Mouse (Mus musculus): Measurements from ENCODE around the gene Art2b.
"Not testable (repeated sequence)": the region's sequence is repeated elsewhere in the genome, so short reads cannot be mapped to it uniquely, and the experiment has no call there.

Gene Art2b

GRCm38 (mm10) chr7:101585408-101585807 is at the start of gene Art2b:
TSS of gene Art2b (minus strand) at chr7:101585600.
- in situ Hi-C loops (cut with MboI, MseI) = no loop called here

- in situ Hi-C loops (cut with MboI, MseI) = no loop called here
Observed at GRCm38 (mm10) chr7:101634513-101634912, 49.1 kb upstream of the Art2b start.

- in situ Hi-C loops (cut with MboI, MseI) = no loop called here
Observed at GRCm38 (mm10) chr7:101633629-101634177, 48.3 kb upstream of the Art2b start.

GRCm38 (mm10) chr7:101628481-101628880 is 43.1 kb upstream of the Art2b start:
- in situ Hi-C loops (cut with MboI, MseI) = loop anchor here in 1 of 2 experiments (5.0 kb wide), 1 partner anchor 186 kb away; no protein-coding TSS in a partner anchor

- in situ Hi-C loops (cut with MboI, MseI) = loop anchor here in 1 of 2 experiments (5.0 kb wide), 1 partner anchor 185 kb away; no protein-coding TSS in a partner anchor
Observed at GRCm38 (mm10) chr7:101627166-101627565, 41.8 kb upstream of the Art2b start.

- in situ Hi-C loops (cut with MboI, MseI) = loop anchor here in 1 of 2 experiments (5.0 kb wide), 3 partner anchors 82 to 627 kb away; no protein-coding TSS in a partner anchor
Observed at GRCm38 (mm10) chr7:101624283-101624682, 38.9 kb upstream of the Art2b start.

GRCm38 (mm10) chr7:101621861-101622260 is 36.5 kb upstream of the Art2b start:
- in situ Hi-C loops (cut with MboI, MseI) = loop anchor here in 1 of 2 experiments (5.0 kb wide), 3 partner anchors 80 to 625 kb away; no protein-coding TSS in a partner anchor

- in situ Hi-C loops (cut with MboI, MseI) = loop anchor here in 1 of 2 experiments (5.0 kb wide), 3 partner anchors 78 to 623 kb away; no protein-coding TSS in a partner anchor
Observed at GRCm38 (mm10) chr7:101620373-101620772, 35.0 kb upstream of the Art2b start.

- in situ Hi-C loops (cut with MboI, MseI) = no loop called here
Observed at GRCm38 (mm10) chr7:101618273-101618672, 32.9 kb upstream of the Art2b start.

- in situ Hi-C loops (cut with MboI, MseI) = no loop called here
Observed at GRCm38 (mm10) chr7:101617438-101618165, 32.2 kb upstream of the Art2b start.

GRCm38 (mm10) chr7:101616136-101616835 is 30.9 kb upstream of the Art2b start:
- in situ Hi-C loops (cut with MboI, MseI) = no loop called here

GRCm38 (mm10) chr7:101615406-101615805 is 30.0 kb upstream of the Art2b start:
- in situ Hi-C loops (cut with MboI, MseI) = no loop called here

GRCm38 (mm10) chr7:101612786-101613527 is 27.6 kb upstream of the Art2b start:
- in situ Hi-C loops (cut with MboI, MseI) = not testable (repeated sequence)

- in situ Hi-C loops (cut with MboI, MseI) = no loop called here
Observed at GRCm38 (mm10) chr7:101607845-101608244, 22.4 kb upstream of the Art2b start.

- in situ Hi-C loops (cut with MboI, MseI) = no loop called here
Observed at GRCm38 (mm10) chr7:101600406-101600805, 15.0 kb upstream of the Art2b start.

GRCm38 (mm10) chr7:101598482-101598881 is 13.1 kb upstream of the Art2b start:
- in situ Hi-C loops (cut with MboI, MseI) = no loop called here

GRCm38 (mm10) chr7:101594969-101595368 is 9.6 kb upstream of the Art2b start:
- in situ Hi-C loops (cut with MboI, MseI) = no loop called here

- in situ Hi-C loops (cut with MboI, MseI) = not testable (repeated sequence)
Observed at GRCm38 (mm10) chr7:101584271-101584670, 1.1 kb downstream of the Art2b start.

GRCm38 (mm10) chr7:101582012-101582411 is 3.4 kb downstream of the Art2b start:
- in situ Hi-C loops (cut with MboI, MseI) = no loop called here

GRCm38 (mm10) chr7:101580863-101581262 is 4.5 kb downstream of the Art2b start:
- in situ Hi-C loops (cut with MboI, MseI) = not testable (repeated sequence)

GRCm38 (mm10) chr7:101574413-101574812 is 11.0 kb downstream of the Art2b start:
- in situ Hi-C loops (cut with MboI, MseI) = no loop called here

Data from T-helper 17 cell (primary cell).